Mouse (Mus musculus): ENCODE results near the gene Tpi1.

- TF ChIP-seq CTCF (IDR thresholded peaks at IDR 0.05; ENCODE audit: extremely low read depth, insufficient read depth, insufficient read length, insufficient replicate concordance) (no peak), POLR2A (IDR thresholded peaks at IDR 0.05; ENCODE audit: low read depth, low read length) (no peak)
These were observed 27.2 kb downstream of the Tpi1 start for GRCm38 (mm10) chr6:124786756-124787420.

Measured in spleen, adult 2 months (tissue).